Mouse (Mus musculus) thymus, postnatal 4 days (tissue): ENCODE data around the gene B4galt5.

ENCODE experiments used
- DNase-seq: peaks from one replicate; pipeline ENCODE4 v3.0.0; 2021

The B4galt5 gene

GRCm38 (mm10) chr2:167273206-167273740 lies 75.7 kb downstream of the B4galt5 start:
- DNase-seq, result peak; percentile 5

GRCm38 (mm10) chr2:167272706-167273105 lies 76.3 kb downstream of the B4galt5 start:
- DNase-seq, result peak; percentile 1

GRCm38 (mm10) chr2:167271121-167271521 lies 77.9 kb downstream of the B4galt5 start:
- peak; percentile 4 for DNase-seq

- DNase-seq, result no peak
Measured at GRCm38 (mm10) chr2:167270496-167270895, 78.5 kb downstream of the B4galt5 start.

- no peak for DNase-seq
Measured at GRCm38 (mm10) chr2:167268721-167269120, 80.3 kb downstream of the B4galt5 start.

GRCm38 (mm10) chr2:167268411-167268690 lies 80.6 kb downstream of the B4galt5 start:
- DNase-seq, result peak; percentile 2

- DNase-seq, result peak; percentile 4
Measured at GRCm38 (mm10) chr2:167267531-167268410, 81.2 kb downstream of the B4galt5 start.

GRCm38 (mm10) chr2:167266231-167266630 lies 82.8 kb downstream of the B4galt5 start:
- DNase-seq, result peak; percentile 0

GRCm38 (mm10) chr2:167265806-167266205 lies 83.2 kb downstream of the B4galt5 start:
- DNase-seq, result peak; percentile 2

- DNase-seq, result no peak
Measured at GRCm38 (mm10) chr2:167265021-167265420, 84.0 kb downstream of the B4galt5 start.

- peak; percentile 2 for DNase-seq
Measured at GRCm38 (mm10) chr2:167263931-167264330, 85.1 kb downstream of the B4galt5 start.

- DNase-seq, result peak; percentile 5
Measured at GRCm38 (mm10) chr2:167263040-167263810, 85.8 kb downstream of the B4galt5 start.

- no peak for DNase-seq
Measured at GRCm38 (mm10) chr2:167262433-167262832, 86.5 kb downstream of the B4galt5 start.

GRCm38 (mm10) chr2:167261106-167261505 lies 87.9 kb downstream of the B4galt5 start:
- no peak for DNase-seq

GRCm38 (mm10) chr2:167257790-167258189 lies 91.2 kb downstream of the B4galt5 start:
- DNase-seq, result no peak

- no peak for DNase-seq
Measured at GRCm38 (mm10) chr2:167254808-167255207, 94.2 kb downstream of the B4galt5 start.

- no peak for DNase-seq
Measured at GRCm38 (mm10) chr2:167254185-167254584, 94.8 kb downstream of the B4galt5 start.

GRCm38 (mm10) chr2:167253476-167253875 lies 95.5 kb downstream of the B4galt5 start:
- DNase-seq, result no peak

- DNase-seq, result no peak
Measured at GRCm38 (mm10) chr2:167252057-167252687, 96.8 kb downstream of the B4galt5 start.

- DNase-seq, result peak; percentile 50
Measured at GRCm38 (mm10) chr2:167250736-167251337, 98.1 kb downstream of the B4galt5 start.

- DNase-seq, result peak; percentile 22
Measured at GRCm38 (mm10) chr2:167250003-167250735, 98.8 kb downstream of the B4galt5 start.

GRCm38 (mm10) chr2:167249591-167249990 lies 99.4 kb downstream of the B4galt5 start:
- no peak for DNase-seq
